Mouse (Mus musculus): ENCODE data around the gene Gbe1. TPM values are rescaled to one million over a fixed set of nuclear protein-coding genes. Genes with fewer than 3 reads are reported as not detected.

Gbe1 gene
- polyA plus RNA-seq, 2 experiments, result 3.0 to 5.7 TPM

DNA sequence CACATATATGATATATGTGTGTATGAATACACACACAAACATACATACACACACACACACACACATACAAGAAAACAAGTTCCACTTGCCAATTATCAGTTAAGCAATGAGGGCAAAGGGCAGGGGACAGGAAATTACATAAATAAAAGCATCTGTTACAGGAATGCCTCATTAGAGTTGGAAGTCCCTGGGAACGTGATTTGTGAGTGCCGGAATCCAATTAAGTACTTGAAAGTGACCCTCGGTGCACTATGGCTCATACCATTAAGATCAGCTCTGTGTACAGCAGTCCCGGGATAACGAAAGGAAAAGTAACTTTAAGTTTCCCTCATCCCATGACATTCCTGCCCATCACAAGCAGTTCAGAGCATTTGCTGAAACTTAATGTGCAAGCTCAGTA, 249.7 kb downstream of the Gbe1 start:
- H3K9ac ChIP-seq (replicated peaks), result no peak overlapping the region
- H3K4me3 ChIP-seq (ENCODE audit: insufficient read depth in 1 of 2, low read depth in 2 of 2, low read length in 2 of 2), result no peak overlapping the region
- TF ChIP-seq EP300 (IDR thresholded peaks at IDR 0.05; ENCODE audit: low read depth) (no peak), CTCF (IDR thresholded peaks at IDR 0.05; ENCODE audit: low read depth) (no peak)
- H3K27me3 ChIP-seq (ENCODE audit: control insufficient read depth, insufficient read depth, low read length), result no peaks in the 10 kb centered on the region
- H3K4me2 ChIP-seq (ENCODE audit: low read depth), result no peak overlapping the region
- no peaks in the 10 kb centered on the region for H3K4me1 ChIP-seq (replicated peaks; ENCODE audit: control insufficient read depth in 2 of 2, insufficient read depth in 2 of 2, low read length in 1 of 2)
- DNase-seq (ENCODE audit: low read depth in 3 of 3, low spot score in 3 of 3), result no peak
- no peak overlapping the region for H3K27ac ChIP-seq
- WGBS (ENCODE audit: insufficient replicate concordance), result 74% methylated on average over 5 of the region's 5 CpGs
- ATAC-seq (ENCODE audit: insufficient read depth), result no peak
- no peaks in the 10 kb centered on the region for H3K9me3 ChIP-seq (ENCODE audit: control insufficient read depth, low read length)
- no peaks in the 10 kb centered on the region for H3K36me3 ChIP-seq (replicated peaks; ENCODE audit: control insufficient read depth, insufficient read depth, low read depth)

DNA sequence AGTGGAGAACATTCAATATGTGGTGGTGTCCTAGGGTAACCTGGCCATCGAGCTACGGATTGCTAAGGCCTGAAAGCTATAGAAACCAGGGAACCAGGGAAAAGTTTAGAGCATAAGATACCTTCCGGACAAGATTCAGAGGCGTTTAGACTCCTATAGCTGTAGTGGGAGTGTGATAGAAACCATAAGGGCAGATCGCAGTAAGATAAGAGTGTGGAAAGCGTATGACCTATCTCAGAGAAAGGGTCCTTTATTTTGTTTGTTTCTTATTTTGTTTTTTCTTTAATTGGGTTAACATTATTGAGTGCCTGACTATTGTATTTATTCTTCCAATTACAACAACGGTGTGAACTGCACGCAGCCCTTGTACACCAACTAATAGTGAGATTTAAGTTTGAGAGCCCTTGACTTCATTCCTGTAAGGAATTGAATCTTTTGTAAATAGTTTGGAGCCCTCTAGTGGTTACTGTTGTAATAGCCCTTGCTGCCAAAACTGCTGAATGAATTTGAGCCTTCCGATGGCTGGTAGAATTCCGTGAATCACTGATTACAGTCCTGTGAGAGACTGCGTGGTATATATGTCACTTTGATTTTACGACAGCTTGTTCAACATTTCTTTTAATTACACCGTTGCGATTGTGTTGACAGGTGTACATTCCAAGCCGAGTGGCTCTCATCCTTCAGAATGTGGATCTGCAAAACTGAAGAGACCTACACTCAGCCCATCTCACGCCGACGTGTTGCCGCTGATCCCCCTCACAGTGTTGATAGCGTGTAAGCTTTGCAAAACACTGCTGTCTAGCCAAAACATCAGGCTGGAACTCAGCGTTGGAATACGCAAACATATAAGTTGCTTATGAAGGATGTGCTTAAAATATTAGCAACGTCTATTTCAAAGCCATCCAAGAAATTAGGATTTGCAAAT, 254.9 kb downstream of the Gbe1 start:
- WGBS (ENCODE audit: insufficient replicate concordance), result 52% methylated on average over 23 of the region's 23 CpGs
- no peak for ATAC-seq (ENCODE audit: insufficient read depth)
- H3K27me3 ChIP-seq (ENCODE audit: control insufficient read depth, insufficient read depth, low read length), result no peaks in the 10 kb centered on the region
- no peak overlapping the region for H3K27ac ChIP-seq
- H3K4me3 ChIP-seq (ENCODE audit: insufficient read depth in 1 of 2, low read depth in 2 of 2, low read length in 2 of 2), result no peak overlapping the region
- H3K4me1 ChIP-seq (replicated peaks; ENCODE audit: control insufficient read depth in 2 of 2, insufficient read depth in 2 of 2, low read length in 1 of 2), result no peaks in the 10 kb centered on the region
- TF ChIP-seq CTCF (IDR thresholded peaks at IDR 0.05; ENCODE audit: low read depth), result peak; percentile 36; the same call in 1 of the 2 replicates
- no peak for TF ChIP-seq EP300 (IDR thresholded peaks at IDR 0.05; ENCODE audit: low read depth)
- no peak overlapping the region for H3K9ac ChIP-seq (replicated peaks)
- no peaks in the 10 kb centered on the region for H3K9me3 ChIP-seq (ENCODE audit: control insufficient read depth, low read length)
- no peaks in the 10 kb centered on the region for H3K36me3 ChIP-seq (replicated peaks; ENCODE audit: control insufficient read depth, insufficient read depth, low read depth)
- no peak overlapping the region for H3K4me2 ChIP-seq (ENCODE audit: low read depth)
- DNase-seq (ENCODE audit: low read depth in 3 of 3, low spot score in 3 of 3), result peak in 2 of 3 experiments; percentile 2 to 4

DNA sequence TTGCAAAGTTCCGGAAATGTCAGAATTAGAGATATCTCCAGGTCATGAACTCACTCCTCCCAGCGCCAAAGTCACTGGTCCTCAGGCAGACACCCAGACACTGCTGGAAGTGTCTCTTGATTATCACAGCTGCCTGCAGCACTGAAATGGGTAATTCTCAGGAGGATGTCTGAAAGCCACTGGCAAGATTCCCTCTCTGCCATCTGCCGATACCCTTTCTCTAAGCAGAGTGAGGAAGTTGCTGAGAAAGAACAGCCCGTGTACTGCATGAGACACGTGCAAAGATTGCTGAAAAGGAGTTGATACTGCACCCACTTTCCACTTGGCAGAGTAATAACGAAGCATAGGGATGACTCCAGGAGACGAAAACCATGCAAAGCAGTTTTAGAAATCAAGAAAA, 272.2 kb downstream of the Gbe1 start:
- no peaks in the 10 kb centered on the region for H3K9me3 ChIP-seq (ENCODE audit: control insufficient read depth, low read length)
- no peak overlapping the region for H3K9ac ChIP-seq (replicated peaks)
- no peaks in the 10 kb centered on the region for H3K36me3 ChIP-seq (replicated peaks; ENCODE audit: control insufficient read depth, insufficient read depth, low read depth)
- no peak for ATAC-seq (ENCODE audit: insufficient read depth)
- H3K4me1 ChIP-seq (replicated peaks; ENCODE audit: control insufficient read depth in 2 of 2, insufficient read depth in 2 of 2, low read length in 1 of 2), result no peaks in the 10 kb centered on the region
- H3K27me3 ChIP-seq (ENCODE audit: control insufficient read depth, insufficient read depth, low read length), result no peaks in the 10 kb centered on the region
- 57% methylated on average over 7 of the region's 7 CpGs for WGBS (ENCODE audit: insufficient replicate concordance)
- no peak overlapping the region for H3K4me2 ChIP-seq (ENCODE audit: low read depth)
- no peak for DNase-seq (ENCODE audit: low read depth in 3 of 3, low spot score in 3 of 3)
- no peak overlapping the region for H3K27ac ChIP-seq
- H3K4me3 ChIP-seq (ENCODE audit: insufficient read depth in 1 of 2, low read depth in 2 of 2, low read length in 2 of 2), result no peak overlapping the region
- TF ChIP-seq CTCF (IDR thresholded peaks at IDR 0.05; ENCODE audit: low read depth) (no peak), EP300 (IDR thresholded peaks at IDR 0.05; ENCODE audit: low read depth) (no peak)

DNA sequence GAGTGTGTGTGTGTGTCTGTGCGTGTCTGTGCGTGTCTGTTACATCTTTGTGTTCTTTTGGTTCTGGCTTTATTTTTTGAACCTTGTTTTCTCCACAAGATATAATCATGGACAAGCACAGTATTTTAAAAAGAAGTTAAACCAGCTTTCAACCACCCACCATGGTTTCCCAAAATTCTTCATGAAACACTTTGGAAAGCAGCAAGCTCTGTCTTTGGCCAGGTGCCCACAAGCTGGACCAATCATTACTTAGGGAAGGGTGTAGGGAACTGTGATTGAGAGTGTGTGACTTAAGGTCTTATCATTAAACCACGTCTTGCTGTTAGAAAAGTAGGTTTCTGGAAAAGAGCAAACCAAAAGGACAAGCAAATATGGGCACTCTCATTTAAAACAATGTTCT, 288.6 kb downstream of the Gbe1 start:
- 62% methylated on average over 3 of the region's 3 CpGs for WGBS (ENCODE audit: insufficient replicate concordance)
- ATAC-seq (ENCODE audit: insufficient read depth) (no peak), DNase-seq (ENCODE audit: low read depth in 3 of 3, low spot score in 3 of 3) (no peak)
- Histone ChIP-seq H3K4me2 (ENCODE audit: low read depth) (no peak overlapping the region), H3K4me3 (ENCODE audit: insufficient read depth in 1 of 2, low read depth in 2 of 2, low read length in 2 of 2) (no peak overlapping the region), H3K27me3 (ENCODE audit: control insufficient read depth, insufficient read depth, low read length) (no peaks in the 10 kb centered on the region), H3K27ac (no peak overlapping the region), H3K36me3 (replicated peaks; ENCODE audit: control insufficient read depth, insufficient read depth, low read depth) (no peaks in the 10 kb centered on the region), H3K9ac (replicated peaks) (no peak overlapping the region), H3K9me3 (ENCODE audit: control insufficient read depth, low read length) (no peaks in the 10 kb centered on the region), H3K4me1 (replicated peaks; ENCODE audit: control insufficient read depth in 2 of 2, insufficient read depth in 2 of 2, low read length in 1 of 2) (no peaks in the 10 kb centered on the region)
- TF ChIP-seq EP300 (IDR thresholded peaks at IDR 0.05; ENCODE audit: low read depth), result no peak
- TF ChIP-seq CTCF (IDR thresholded peaks at IDR 0.05; ENCODE audit: low read depth), result no peak

DNA sequence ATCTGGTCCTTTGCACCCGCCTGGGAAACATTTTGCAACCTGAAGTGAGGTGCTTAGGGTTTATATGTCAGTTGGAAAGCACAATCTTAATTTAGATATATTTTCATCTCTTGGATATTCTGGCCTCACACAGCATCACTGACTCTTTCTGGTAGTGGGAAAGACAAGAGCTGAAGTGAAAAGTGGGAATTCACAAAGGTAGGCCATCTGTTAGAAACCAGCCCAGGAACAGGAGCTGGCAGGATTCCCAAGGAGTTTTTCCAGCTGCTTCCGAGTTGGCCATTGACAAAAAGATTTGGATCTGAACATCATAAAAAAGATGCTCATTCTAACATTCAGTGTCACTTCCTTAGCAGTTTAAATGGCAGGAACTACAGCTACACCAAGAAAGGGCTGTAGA, 294.6 kb downstream of the Gbe1 start:
- no peak for TF ChIP-seq EP300 (IDR thresholded peaks at IDR 0.05; ENCODE audit: low read depth)
- TF ChIP-seq CTCF (IDR thresholded peaks at IDR 0.05; ENCODE audit: low read depth), result no peak
- 42% methylated on average over 2 of the region's 2 CpGs for WGBS (ENCODE audit: insufficient replicate concordance)
- Histone ChIP-seq H3K4me3 (ENCODE audit: insufficient read depth in 1 of 2, low read depth in 2 of 2, low read length in 2 of 2) (no peak overlapping the region), H3K36me3 (replicated peaks; ENCODE audit: control insufficient read depth, insufficient read depth, low read depth) (no peaks in the 10 kb centered on the region), H3K27me3 (ENCODE audit: control insufficient read depth, insufficient read depth, low read length) (no peaks in the 10 kb centered on the region), H3K9ac (replicated peaks) (no peak overlapping the region), H3K27ac (no peak overlapping the region), H3K4me2 (ENCODE audit: low read depth) (no peak overlapping the region), H3K9me3 (ENCODE audit: control insufficient read depth, low read length) (no peaks in the 10 kb centered on the region), H3K4me1 (replicated peaks; ENCODE audit: control insufficient read depth in 2 of 2, insufficient read depth in 2 of 2, low read length in 1 of 2) (no peaks in the 10 kb centered on the region)
- DNase-seq (ENCODE audit: low read depth in 3 of 3, low spot score in 3 of 3) (no peak), ATAC-seq (ENCODE audit: insufficient read depth) (no peak)

All from liver, embryonic 14.5 days (tissue).